Mouse (Mus musculus) limb, embryonic 14.5 days (tissue): ENCODE results near the gene Gm7982. TPM values are rescaled to one million over a fixed set of nuclear protein-coding genes. Genes with fewer than 3 reads are reported as not detected.
"Not testable (repeated sequence)": the region's sequence is repeated elsewhere in the genome, so short reads cannot be mapped to it uniquely, and the experiment has no call there.

Source experiments
- ATAC-seq: fragments of 200-750 bp; cut with Nextera tagmentation; 2 replicates; pipeline ENCODE4 v1.8.0; 2017; ENCODE audit warnings: low read depth, moderate number of reproducible peaks, moderate TSS enrichment; ENCODE audit not compliant: low FRiP score
- DNase-seq: peaks from one replicate; pipeline ENCODE4 v3.0.0-alpha.2; 2015; ENCODE audit warnings: low spot score
- H3K27ac ChIP-seq: fragments of 300-500 bp; sonication (generic); replicated peaks from 2 replicates; pipeline ENCODE4 v1.5.1; 2014; ENCODE audit warnings: low read depth, mild to moderate bottlenecking, low read length, moderate library complexity, mixed read lengths
- H3K27me3 ChIP-seq: fragments of 300-500 bp; sonication (generic); 2 replicates; pipeline ENCODE4 v1.6.1; 2014; ENCODE audit warnings: low read length, mixed read lengths; ENCODE audit not compliant: control insufficient read depth, insufficient read depth
- H3K36me3 ChIP-seq: fragments of 300-500 bp; sonication (generic); 2 replicates; pipeline ENCODE4 v1.6.1; 2014; ENCODE audit warnings: mild to moderate bottlenecking, low read length, moderate library complexity, mixed read lengths; ENCODE audit not compliant: control insufficient read depth, insufficient read depth
- H3K4me1 ChIP-seq: fragments of 300-500 bp; sonication (generic); 2 replicates; pipeline ENCODE4 v1.6.1; 2014; ENCODE audit warnings: antibody characterized with exemption, low read length, mixed read lengths; ENCODE audit not compliant: control insufficient read depth, insufficient read depth
- H3K4me2 ChIP-seq: fragments of 300-500 bp; sonication (generic); replicated peaks from 2 replicates; pipeline ENCODE4 v1.6.1; 2014; ENCODE audit warnings: low read depth, mild to moderate bottlenecking, low read length, moderate library complexity; ENCODE audit not compliant: severe bottlenecking
- H3K4me3 ChIP-seq: fragments of 300-500 bp; sonication (generic); replicated peaks from 2 replicates; pipeline ENCODE4 v1.5.1; 2014; ENCODE audit warnings: low read length
- H3K9ac ChIP-seq: fragments of 300-500 bp; sonication (generic); 2 replicates; pipeline ENCODE4 v1.6.1; 2014; ENCODE audit warnings: mild to moderate bottlenecking, low read depth, low read length, moderate library complexity; ENCODE audit not compliant: severe bottlenecking
- H3K9me3 ChIP-seq: fragments of 300-500 bp; sonication (generic); 2 replicates; pipeline ENCODE4 v1.6.1; 2016; ENCODE audit warnings: low read length; ENCODE audit not compliant: control insufficient read depth
- WGBS: fragments of 180-500 bp; shearing (Covaris S2); extraction: QIAGEN DNeasy Blood & Tissue Kit; methylation state at CpG from one replicate; pipeline ENCODE4 v1.1.7; 2014; 5-methylcytosine and 5-hydroxymethylcytosine counted together
- polyA plus RNA-seq, 2 experiments: library from polyadenylated mRNA; depleted of rRNA in 1 of 2; stranded (reverse) in 1 of 2; unstranded in 1 of 2; fragments of >200 nt; fragmentation: Nextera tagmentation in 1 of 2; extraction: Ambion mirVana in 1 of 2; gene quantifications; 2 replicates each; pipeline versions ENCODE4 v1.2.1 to v1.2.3; 2012 to 2014

Gm7982 gene
- polyA plus RNA-seq (2012; rRNA removed) = not detected in 2 replicates
- not detected in 2 replicates for polyA plus RNA-seq (2014; fragmentation: Nextera tagmentation; extraction: Ambion mirVana)

- H3K9ac ChIP-seq, H3K4me2 ChIP-seq, H3K9me3 ChIP-seq, H3K4me3 ChIP-seq, DNase-seq, ATAC-seq, H3K4me1 ChIP-seq, H3K36me3 ChIP-seq, H3K27ac ChIP-seq, H3K27me3 ChIP-seq: not testable (repeated sequence)
- WGBS = no CpG with 5 or more reads among the region's 3 CpGs
Measured at GRCm38 (mm10) chr5:95741714-95742113, at the start of gene Gm7982. Gm7982 (plus strand) TSS chr5:95742014.

- H3K4me3 ChIP-seq, H3K27ac ChIP-seq, H3K9me3 ChIP-seq, H3K4me2 ChIP-seq, H3K9ac ChIP-seq, H3K36me3 ChIP-seq, H3K4me1 ChIP-seq, DNase-seq, H3K27me3 ChIP-seq, ATAC-seq: not testable (repeated sequence)
- no CpG with 5 or more reads among the region's 1 CpGs for WGBS
Measured at GRCm38 (mm10) chr5:95736073-95736472, 5.7 kb upstream of the Gm7982 start, which contains the start of gene Gm7978. Gm7978 (minus strand) TSS chr5:95736173.

- DNase-seq, H3K9me3 ChIP-seq, ATAC-seq, H3K4me2 ChIP-seq, H3K27ac ChIP-seq, H3K4me3 ChIP-seq, H3K27me3 ChIP-seq, H3K4me1 ChIP-seq, H3K9ac ChIP-seq, H3K36me3 ChIP-seq: not testable (repeated sequence)
- no CpG with 5 or more reads among the region's 2 CpGs for WGBS
Measured at GRCm38 (mm10) chr5:95775690-95776089, 33.9 kb downstream of the Gm7982 start, which contains the start of gene E330014E10Rik. E330014E10Rik (plus strand) TSS chr5:95775990.

Other genes starting within 250 kb of the Gm7982 start
- not detected in 2 replicates for gene Gm3286, start 231.3 kb upstream of the Gm7982 start, polyA plus RNA-seq (2012; rRNA removed)
- not detected in 2 replicates for gene Gm3286, start 231.3 kb upstream of the Gm7982 start, polyA plus RNA-seq (2014; fragmentation: Nextera tagmentation; extraction: Ambion mirVana)
- not detected in 2 replicates for gene Gm7971, start 147.1 kb upstream of the Gm7982 start, polyA plus RNA-seq (2012; rRNA removed)
- gene Gm7971, start 147.1 kb upstream of the Gm7982 start, polyA plus RNA-seq (2014; fragmentation: Nextera tagmentation; extraction: Ambion mirVana) = not detected in 2 replicates
- not detected in 2 replicates for gene Gm7978, start 5.8 kb upstream of the Gm7982 start, polyA plus RNA-seq (2012; rRNA removed)
- not detected in 2 replicates for gene Gm7978, start 5.8 kb upstream of the Gm7982 start, polyA plus RNA-seq (2014; fragmentation: Nextera tagmentation; extraction: Ambion mirVana)
- not detected in 2 replicates for gene E330014E10Rik, start 34.0 kb downstream of the Gm7982 start, polyA plus RNA-seq (2012; rRNA removed)
- not detected in 2 replicates for gene E330014E10Rik, start 34.0 kb downstream of the Gm7982 start, polyA plus RNA-seq (2014; fragmentation: Nextera tagmentation; extraction: Ambion mirVana)
- gene Cxcl13, start 214.9 kb downstream of the Gm7982 start, polyA plus RNA-seq (2012; rRNA removed) = 0.46 and 0.73 TPM in 2 replicates
- gene Cxcl13, start 214.9 kb downstream of the Gm7982 start, polyA plus RNA-seq (2014; fragmentation: Nextera tagmentation; extraction: Ambion mirVana) = 0.75 and 1.7 TPM in 2 replicates